Mouse (Mus musculus) limb, embryonic 13.5 days (tissue): Measurements from ENCODE around the gene Gm21976. TPM values are rescaled to one million over a fixed set of nuclear protein-coding genes. Genes with fewer than 3 reads are reported as not detected.

Experiments
- ATAC-seq: fragments of 200-750 bp; cut with Nextera tagmentation; 2 replicates; pipeline ENCODE4 v1.8.0; 2017; ENCODE audit warnings: low read depth, moderate number of reproducible peaks, moderate TSS enrichment; ENCODE audit not compliant: low FRiP score
- H3K27ac ChIP-seq: fragments of 300-500 bp; sonication (generic); 2 replicates; pipeline ENCODE4 v1.5.1; 2015; ENCODE audit warnings: inconsistent platforms, mild to moderate bottlenecking, moderate library complexity
- H3K27me3 ChIP-seq: fragments of 300-500 bp; sonication (generic); 2 replicates; pipeline ENCODE4 v1.6.1; 2015; ENCODE audit warnings: mild to moderate bottlenecking, inconsistent platforms
- H3K36me3 ChIP-seq: fragments of 300-500 bp; sonication (generic); 2 replicates; pipeline ENCODE4 v1.6.1; 2015; ENCODE audit warnings: inconsistent platforms, mild to moderate bottlenecking, moderate library complexity
- H3K4me1 ChIP-seq: fragments of 300-500 bp; sonication (generic); 2 replicates; pipeline ENCODE4 v1.6.1; 2015; ENCODE audit warnings: inconsistent platforms
- H3K4me2 ChIP-seq: fragments of 300-500 bp; sonication (generic); replicated peaks from 2 replicates; pipeline ENCODE4 v1.6.1; 2015; ENCODE audit warnings: inconsistent platforms, mild to moderate bottlenecking, moderate library complexity
- H3K4me3 ChIP-seq: fragments of 300-500 bp; sonication (generic); 2 replicates; pipeline ENCODE4 v1.5.1; 2015; ENCODE audit warnings: moderate library complexity, mild to moderate bottlenecking, inconsistent platforms
- H3K9ac ChIP-seq: fragments of 300-500 bp; sonication (generic); 2 replicates; pipeline ENCODE4 v1.6.1; 2015; ENCODE audit warnings: mild to moderate bottlenecking, inconsistent platforms
- H3K9me3 ChIP-seq: fragments of 300-500 bp; sonication (generic); 2 replicates; pipeline ENCODE4 v1.6.1; 2016; ENCODE audit warnings: inconsistent platforms
- WGBS: fragments of 180-500 bp; shearing (Covaris S2); methylation state at CpG from one replicate; pipeline ENCODE4 v1.1.7; 2015; 5-methylcytosine and 5-hydroxymethylcytosine counted together
- polyA plus RNA-seq: library from polyadenylated mRNA; unstranded; fragments of >200 nt; fragmentation: Nextera tagmentation; extraction: Ambion mirVana; gene quantifications from 2 replicates; pipeline ENCODE4 v1.2.1, GENCODE M21; 2015

Gene Gm21976
- not detected in 2 replicates for polyA plus RNA-seq

- Histone ChIP-seq H3K9ac (no peak within 1 kb of the TSS), H3K4me2 (no peak within 1 kb of the TSS), H3K36me3 (peaks cover 6% of the 10 kb centered on the region; the same call in 1 of the 2 replicates), H3K27ac (no peak within 1 kb of the TSS), H3K9me3 (no peaks in the 10 kb centered on the region), H3K4me1 (no peaks in the 10 kb centered on the region), H3K4me3 (no peak within 1 kb of the TSS), H3K27me3 (no peaks in the 10 kb centered on the region)
- 68% methylated on average over 5 of the region's 5 CpGs for WGBS
- no peak for ATAC-seq
These were observed at the start of gene Gm21976 for GRCm38 (mm10) chr13:98279686-98280085. Gene Gm21976, plus strand, starts transcription at chr13:98279887.

- H3K4me2 ChIP-seq = no peak overlapping the region
- H3K4me1 ChIP-seq = no peaks in the 10 kb centered on the region
- H3K36me3 ChIP-seq = no peaks in the 10 kb centered on the region
- 91% methylated on average over 1 of the region's 1 CpGs for WGBS
- no peak overlapping the region for H3K27ac ChIP-seq
- no peak overlapping the region for H3K4me3 ChIP-seq
- no peaks in the 10 kb centered on the region for H3K9me3 ChIP-seq
- no peak overlapping the region for H3K9ac ChIP-seq
- no peak for ATAC-seq
- H3K27me3 ChIP-seq = no peaks in the 10 kb centered on the region
These were observed 49.2 kb upstream of the Gm21976 start for GRCm38 (mm10) chr13:98230511-98230910.

- H3K4me1 ChIP-seq = no peaks in the 10 kb centered on the region
- H3K36me3 ChIP-seq = no peaks in the 10 kb centered on the region
- no peaks in the 10 kb centered on the region for H3K9me3 ChIP-seq
- no peak overlapping the region for H3K4me2 ChIP-seq
- no peaks in the 10 kb centered on the region for H3K27me3 ChIP-seq
- no peak overlapping the region for H3K9ac ChIP-seq
- ATAC-seq = no peak
- 79% methylated on average over 6 of the region's 6 CpGs for WGBS
- no peak overlapping the region for H3K27ac ChIP-seq
- no peak overlapping the region for H3K4me3 ChIP-seq
These were observed 44.2 kb upstream of the Gm21976 start for GRCm38 (mm10) chr13:98235451-98235850.

- 19% methylated on average over 12 of the region's 12 CpGs for WGBS
- no peaks in the 10 kb centered on the region for H3K9me3 ChIP-seq
- no peak overlapping the region for H3K4me3 ChIP-seq
- H3K4me2 ChIP-seq = no peak overlapping the region
- no peaks in the 10 kb centered on the region for H3K36me3 ChIP-seq
- no peaks in the 10 kb centered on the region for H3K4me1 ChIP-seq
- H3K27ac ChIP-seq = no peak overlapping the region
- no peak overlapping the region for H3K9ac ChIP-seq
- no peak for ATAC-seq
- 0 out of 2 replicates have a peak, but pooled peaks cover 2% of the 10 kb centered on the region for H3K27me3 ChIP-seq
These were observed 39.6 kb upstream of the Gm21976 start for GRCm38 (mm10) chr13:98239978-98240641.

- H3K27me3 ChIP-seq = 0 out of 2 replicates have a peak, but pooled peaks cover 2% of the 10 kb centered on the region
- H3K9ac ChIP-seq = no peak overlapping the region
- H3K4me3 ChIP-seq = no peak overlapping the region
- H3K9me3 ChIP-seq = no peaks in the 10 kb centered on the region
- H3K4me2 ChIP-seq = no peak overlapping the region
- no peaks in the 10 kb centered on the region for H3K4me1 ChIP-seq
- H3K36me3 ChIP-seq = no peaks in the 10 kb centered on the region; the same call in 1 of the 2 replicates
- no peak overlapping the region for H3K27ac ChIP-seq
- no peak for ATAC-seq
- 71% methylated on average over 9 of the region's 9 CpGs for WGBS
These were observed 38.0 kb upstream of the Gm21976 start for GRCm38 (mm10) chr13:98241531-98242282.

GRCm38 (mm10) chr13:98244571-98245350, 34.9 kb upstream of the Gm21976 start:
- H3K27ac ChIP-seq = no peak overlapping the region
- H3K9ac ChIP-seq = no peak overlapping the region
- ATAC-seq = no peak
- H3K9me3 ChIP-seq = no peaks in the 10 kb centered on the region
- 0 out of 2 replicates have a peak, but pooled peaks cover 2% of the 10 kb centered on the region for H3K27me3 ChIP-seq
- peaks cover 25% of the 10 kb centered on the region for H3K36me3 ChIP-seq
- H3K4me3 ChIP-seq = no peak overlapping the region
- no peak overlapping the region for H3K4me2 ChIP-seq
- no peaks in the 10 kb centered on the region for H3K4me1 ChIP-seq
- 59% methylated on average over 5 of the region's 5 CpGs for WGBS

GRCm38 (mm10) chr13:98245386-98245785, 34.3 kb upstream of the Gm21976 start:
- Histone ChIP-seq H3K9me3 (no peaks in the 10 kb centered on the region), H3K36me3 (peaks cover 31% of the 10 kb centered on the region), H3K27ac (no peak overlapping the region), H3K9ac (no peak overlapping the region), H3K4me2 (no peak overlapping the region), H3K27me3 (0 out of 2 replicates have a peak, but pooled peaks cover 2% of the 10 kb centered on the region), H3K4me3 (no peak overlapping the region), H3K4me1 (no peaks in the 10 kb centered on the region)
- WGBS = 69% methylated on average over 7 of the region's 7 CpGs
- ATAC-seq = no peak

- no peaks in the 10 kb centered on the region for H3K4me1 ChIP-seq
- no peak overlapping the region for H3K9ac ChIP-seq
- H3K27me3 ChIP-seq = no peaks in the 10 kb centered on the region
- H3K36me3 ChIP-seq = peaks cover 65% of the 10 kb centered on the region
- 77% methylated on average over 10 of the region's 10 CpGs for WGBS
- no peak overlapping the region for H3K4me3 ChIP-seq
- H3K9me3 ChIP-seq = no peaks in the 10 kb centered on the region
- H3K27ac ChIP-seq = no peak overlapping the region
- no peak for ATAC-seq
- no peak overlapping the region for H3K4me2 ChIP-seq
These were observed 30.1 kb upstream of the Gm21976 start for GRCm38 (mm10) chr13:98249594-98249993.

GRCm38 (mm10) chr13:98254921-98255320, 24.8 kb upstream of the Gm21976 start:
- Histone ChIP-seq H3K27me3 (no peaks in the 10 kb centered on the region), H3K9me3 (no peaks in the 10 kb centered on the region), H3K4me3 (no peak overlapping the region), H3K4me1 (no peaks in the 10 kb centered on the region), H3K27ac (no peak overlapping the region), H3K4me2 (no peak overlapping the region), H3K36me3 (peaks cover 84% of the 10 kb centered on the region), H3K9ac (no peak overlapping the region)
- WGBS = 74% methylated on average over 9 of the region's 9 CpGs
- no peak for ATAC-seq

- ATAC-seq = peak; percentile 98
- Histone ChIP-seq H3K9me3 (no peaks in the 10 kb centered on the region), H3K9ac (peak within 1 kb of the TSS; percentile 87), H3K4me1 (peaks cover 22% of the 10 kb centered on the region), H3K4me2 (peak within 1 kb of the TSS; percentile 75), H3K27me3 (no peaks in the 10 kb centered on the region), H3K36me3 (peaks cover 27% of the 10 kb centered on the region), H3K27ac (peak within 1 kb of the TSS; percentile 81), H3K4me3 (peak within 1 kb of the TSS; percentile 92)
- WGBS = under 1% methylated on average over 71 of the region's 71 CpGs
These were observed 16.8 kb upstream of the Gm21976 start, which contains the start of the genes Utp15 and Ankra2 for GRCm38 (mm10) chr13:98262636-98263457. Gene Utp15, minus strand, starts transcription at chr13:98263041. Gene Ankra2, plus strand, starts transcription at chr13:98263074.

GRCm38 (mm10) chr13:98263458-98263987, 16.2 kb upstream of the Gm21976 start:
- peak overlapping the region; percentile 86 for H3K9ac ChIP-seq
- peak overlapping the region; percentile 67 for H3K4me2 ChIP-seq
- H3K27ac ChIP-seq = peak overlapping the region; percentile 81
- ATAC-seq = no peak; the same call in 1 of the 2 replicates
- no peaks in the 10 kb centered on the region for H3K9me3 ChIP-seq
- peaks cover 22% of the 10 kb centered on the region for H3K4me1 ChIP-seq
- H3K27me3 ChIP-seq = no peaks in the 10 kb centered on the region
- peaks cover 28% of the 10 kb centered on the region for H3K36me3 ChIP-seq
- WGBS = 1% methylated on average over 16 of the region's 16 CpGs
- H3K4me3 ChIP-seq = peak overlapping the region; percentile 92
